Mouse (Mus musculus) frontal cortex, postnatal 36 days (tissue): Measurements from ENCODE around the gene Rpl32.
"Not testable (repeated sequence)": the region's sequence is repeated elsewhere in the genome, so short reads cannot be mapped to it uniquely, and the experiment has no call there.

Experiments used
- DNase-seq, 2 experiments: peaks; one replicate each; pipeline ENCODE4 v3.0.0; 2022; ENCODE audit warnings: low spot score in 2 of 2

Rpl32 gene

GRCm38 (mm10) chr6:115808488-115809231 lies at the start of gene Rpl32:
Gene Rpl32 (minus strand): TSS chr6:115808747.
- DNase-seq = peak; percentile 87 to 92

- DNase-seq = no peak
These were observed 47.8 kb upstream of the Rpl32 start for GRCm38 (mm10) chr6:115856361-115856745.

DNA sequence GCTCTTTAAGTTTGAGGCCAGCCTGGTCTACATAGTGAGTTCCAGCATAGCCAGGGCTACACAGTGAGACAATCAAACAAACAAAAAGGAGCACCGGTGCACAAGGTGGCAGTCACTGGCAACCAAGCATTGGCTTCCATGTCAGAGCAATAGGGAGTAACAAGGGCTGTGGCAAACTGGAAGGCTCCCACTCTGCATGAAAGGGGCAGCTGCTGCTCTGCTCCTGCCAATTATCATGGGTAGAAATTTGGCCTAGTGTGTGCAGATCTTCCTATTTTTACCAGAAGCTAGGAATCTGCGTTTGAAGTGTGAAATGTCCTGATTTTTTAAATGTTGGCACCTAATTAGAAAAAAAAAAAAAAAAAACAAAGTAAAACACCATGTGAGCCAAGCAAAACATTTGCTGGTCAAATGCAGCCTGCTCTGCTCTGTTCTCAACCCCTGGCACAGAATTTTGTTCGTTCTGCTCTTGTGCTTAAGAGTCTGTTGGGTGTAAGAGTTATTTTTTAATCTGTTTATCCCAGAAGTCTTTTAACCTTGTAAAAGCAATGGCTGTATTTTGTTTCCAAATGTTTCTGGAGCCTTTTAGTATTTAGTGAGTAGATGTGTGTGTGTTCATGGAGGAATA lies 47.3 kb upstream of the Rpl32 start:
- no peak for DNase-seq

- no peak for DNase-seq
These were observed 45.9 kb upstream of the Rpl32 start for GRCm38 (mm10) chr6:115854432-115854831.

GRCm38 (mm10) chr6:115853985-115854384 lies 45.4 kb upstream of the Rpl32 start:
- DNase-seq = no peak

GRCm38 (mm10) chr6:115853091-115853813 lies 44.7 kb upstream of the Rpl32 start, which contains the start of the genes Mbd4 and Ift122:
Gene Mbd4 (minus strand): TSS chr6:115853371.
Gene Ift122 (plus strand): TSS chr6:115853470.
- peak; percentile 98 to 99 for DNase-seq

- no peak for DNase-seq
These were observed 44.0 kb upstream of the Rpl32 start for GRCm38 (mm10) chr6:115852446-115853090.

GRCm38 (mm10) chr6:115848598-115849304 lies 40.2 kb upstream of the Rpl32 start:
- DNase-seq = no peak

- DNase-seq = peak; percentile 51 to 67
These were observed 38.3 kb upstream of the Rpl32 start for GRCm38 (mm10) chr6:115846640-115847411.

- DNase-seq = no peak
These were observed 36.5 kb upstream of the Rpl32 start for GRCm38 (mm10) chr6:115845006-115845405.

GRCm38 (mm10) chr6:115838745-115839144 lies 30.2 kb upstream of the Rpl32 start:
- DNase-seq = no peak

DNA sequence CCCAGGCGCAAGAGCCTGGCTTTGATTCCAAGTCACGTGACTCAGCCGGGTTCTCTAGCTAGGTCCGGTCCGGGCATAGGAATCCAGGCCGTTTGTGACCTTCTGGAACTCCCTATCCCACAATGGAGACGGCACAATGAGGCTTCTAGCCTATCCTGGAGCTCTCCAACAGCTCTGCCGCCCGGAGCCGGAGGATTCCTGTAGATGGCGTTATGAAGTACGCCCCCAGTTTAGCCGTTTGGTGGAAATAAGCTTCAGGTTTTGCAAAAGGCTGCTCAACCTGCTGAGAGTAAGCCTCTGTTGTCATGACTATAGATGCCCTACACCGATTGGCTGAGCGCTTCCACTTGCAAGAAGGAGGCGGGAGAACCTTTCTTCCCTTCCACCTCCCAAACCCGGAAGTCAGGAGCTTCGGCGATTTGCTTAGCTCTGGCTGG lies 29.6 kb upstream of the Rpl32 start, which contains the start of gene Efcab12:
Gene Efcab12 (minus strand): TSS at position 252 of the 437 bp plus-strand sequence.
- DNase-seq = peak; percentile 56 to 83

DNA sequence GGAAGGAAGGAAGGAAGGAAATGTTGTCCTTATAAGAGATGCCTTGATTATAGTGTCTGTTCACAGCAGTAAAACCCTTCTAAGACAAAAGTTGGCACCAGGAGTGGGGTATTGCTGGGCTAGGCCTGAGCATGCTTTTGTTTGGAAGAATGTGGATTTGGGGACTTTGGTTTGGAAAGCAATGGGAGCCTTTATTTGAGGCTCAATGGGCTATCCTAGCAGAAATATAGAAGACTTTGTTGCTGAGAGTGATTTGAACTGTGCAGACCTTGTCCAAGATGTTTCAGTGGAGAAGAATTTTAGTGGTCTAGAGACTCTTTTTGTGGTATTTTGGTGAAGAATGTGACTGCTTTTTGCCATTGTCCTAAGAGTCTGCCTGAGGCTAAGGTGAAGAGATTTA lies 25.3 kb upstream of the Rpl32 start:
- no peak for DNase-seq

DNA sequence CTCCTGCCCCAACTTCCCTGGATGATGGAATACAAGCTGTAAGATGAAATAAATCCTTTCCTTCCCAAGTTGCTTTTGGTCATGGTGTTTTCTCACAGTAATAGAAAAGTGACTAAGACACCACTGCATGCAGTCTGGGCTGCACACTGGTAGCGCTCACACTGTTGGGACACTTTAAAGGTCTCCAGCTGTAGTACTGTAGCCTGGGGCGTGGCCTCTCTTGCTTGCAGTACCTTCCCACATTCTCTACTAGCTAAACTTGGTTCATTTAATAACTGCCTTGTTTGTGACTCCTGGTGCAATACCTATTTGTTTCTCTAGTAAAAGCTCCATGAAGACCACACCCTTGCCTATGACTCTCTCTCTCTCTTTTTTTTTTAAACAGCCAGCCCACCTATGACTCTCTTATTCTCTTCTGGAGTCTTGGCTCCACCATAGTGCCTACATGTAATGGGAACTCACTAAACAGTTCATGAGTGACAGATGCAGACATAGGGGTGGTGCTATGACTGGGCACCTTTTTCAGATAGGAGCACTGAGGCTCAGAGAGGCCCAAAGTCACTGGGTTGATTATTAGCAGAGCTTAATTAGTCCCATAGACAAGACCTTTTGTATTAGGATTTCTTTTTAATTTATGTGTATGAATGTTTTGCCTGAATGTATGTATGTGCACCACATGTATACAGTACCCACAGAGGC lies 23.8 kb upstream of the Rpl32 start:
- no peak for DNase-seq

DNA sequence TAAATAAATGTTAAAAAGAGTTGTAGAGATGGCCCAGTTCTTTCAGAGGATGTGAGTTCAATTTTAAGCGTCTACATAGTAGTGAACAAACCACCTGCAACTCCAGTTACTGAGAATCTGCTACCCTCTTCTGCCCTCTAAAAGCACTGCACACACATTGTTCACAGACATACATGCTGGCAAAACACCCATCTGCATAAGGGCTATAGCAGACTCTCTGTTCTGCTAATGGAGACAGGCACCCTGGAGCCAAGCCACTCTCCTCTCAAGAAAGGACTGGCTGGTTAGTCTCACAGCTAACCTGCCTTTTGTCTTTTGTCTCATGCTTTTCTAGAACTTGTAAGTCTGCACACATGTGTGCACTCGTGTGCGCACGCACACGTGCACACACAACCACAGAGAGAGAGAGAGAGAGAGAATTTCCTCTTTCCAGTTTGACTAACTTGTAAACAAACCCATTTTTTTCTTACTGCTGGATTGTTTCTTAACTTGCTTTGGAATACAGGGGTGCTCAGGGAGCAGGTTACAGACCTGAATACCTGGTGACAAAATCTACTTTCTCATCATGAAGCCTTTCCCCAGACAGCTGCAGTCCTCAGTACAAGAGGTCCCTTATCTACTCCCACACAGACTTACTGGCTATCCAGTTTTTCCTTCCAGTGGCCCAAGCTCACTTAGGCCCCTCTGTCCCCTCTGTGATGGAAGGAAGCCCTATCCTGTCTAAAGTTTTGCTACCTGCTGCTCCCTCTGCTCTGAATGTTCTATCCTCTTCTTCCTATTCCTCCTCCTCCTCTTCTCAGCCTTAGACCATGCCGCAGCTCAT lies 22.4 kb upstream of the Rpl32 start:
- DNase-seq = no peak

- DNase-seq = not testable (repeated sequence)
These were observed 15.4 kb upstream of the Rpl32 start for GRCm38 (mm10) chr6:115823850-115824464.

DNA sequence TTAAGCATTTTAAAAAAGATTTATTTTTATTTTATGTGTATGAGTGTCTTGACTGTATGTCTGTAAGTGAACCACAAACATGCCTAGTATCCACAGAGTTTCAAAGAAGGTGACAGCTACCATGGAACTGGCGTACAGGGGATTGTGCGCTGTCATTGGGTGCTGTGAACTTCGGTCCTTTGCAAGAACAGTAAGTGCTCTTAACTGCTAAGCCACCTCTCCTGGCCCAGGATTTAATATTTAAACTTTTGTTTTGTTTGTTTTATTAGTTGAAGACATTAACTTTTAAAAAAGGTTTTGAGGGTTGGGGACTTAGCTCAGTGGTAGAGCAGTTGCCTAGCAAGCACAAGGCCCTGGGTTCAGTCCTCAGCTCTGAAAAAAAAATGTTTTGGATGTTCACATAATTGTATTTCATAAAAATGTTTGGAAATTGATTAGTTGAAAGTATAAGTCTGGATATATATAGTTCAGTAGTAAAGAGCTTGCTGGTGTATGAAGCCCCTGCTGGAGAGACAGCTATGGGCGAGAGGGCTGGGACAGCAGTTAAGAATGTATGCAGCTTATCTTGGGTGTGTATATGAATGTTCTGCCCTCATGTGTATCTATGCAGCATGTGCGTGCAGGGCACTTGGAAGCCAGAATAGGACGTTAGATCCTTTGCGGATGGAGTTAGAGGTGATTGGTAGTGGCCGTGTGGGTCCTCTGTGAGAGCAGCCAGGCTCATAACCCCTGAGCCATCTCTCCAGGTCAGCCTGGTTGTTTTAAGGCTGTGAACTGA lies 12.9 kb upstream of the Rpl32 start:
- no peak for DNase-seq

DNA sequence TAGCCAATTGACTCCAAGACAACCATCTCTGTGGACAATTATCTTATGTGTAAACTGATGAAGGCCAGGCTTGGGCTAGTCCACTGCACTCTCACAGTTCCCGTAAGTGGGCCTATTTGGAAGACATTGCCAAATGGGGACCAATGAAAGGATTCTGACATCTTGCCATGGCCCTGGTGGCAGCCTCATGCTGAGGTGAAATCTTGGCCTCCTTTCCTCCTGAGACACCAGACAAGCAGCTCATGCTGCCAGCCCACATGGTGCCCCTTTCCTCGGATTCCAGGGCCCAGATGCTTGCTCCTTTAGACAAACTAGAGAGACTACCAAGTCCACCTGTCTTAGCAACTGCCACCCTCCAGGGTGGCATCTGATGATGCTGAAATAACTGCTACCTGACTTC lies 9.6 kb upstream of the Rpl32 start:
- no peak for DNase-seq
